Mouse (Mus musculus): ENCODE results near the gene Zfp746. TPM values are rescaled to one million over a fixed set of nuclear protein-coding genes. Genes with fewer than 3 reads are reported as not detected.

Zfp746 gene
- polyA plus RNA-seq, 1 experiment from 2014 or later, result 7.7 TPM

DNA sequence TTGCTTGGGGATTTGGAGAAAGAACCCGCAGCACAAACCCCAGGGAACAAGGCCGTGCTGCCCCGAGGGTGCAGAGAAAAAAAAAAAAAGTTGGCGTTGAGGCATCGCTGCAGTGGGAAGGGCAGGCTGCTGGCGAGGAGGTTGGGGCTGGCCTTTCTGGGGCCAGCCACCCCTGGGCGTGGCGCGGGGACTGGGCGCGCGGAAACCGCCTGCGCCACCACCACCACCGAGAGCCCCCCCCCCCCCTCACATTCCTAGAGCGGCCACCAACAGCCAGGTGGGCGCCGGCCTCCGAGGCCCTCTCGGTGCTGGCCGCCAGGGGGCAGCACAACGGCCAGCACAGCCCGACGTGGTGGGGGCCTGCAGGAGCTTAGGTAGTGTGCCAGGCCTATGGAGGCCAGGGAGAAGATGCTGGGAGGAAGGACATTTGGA, 70.3 kb downstream of the Zfp746 start:
- H3K36me3 ChIP-seq (ENCODE audit: control insufficient read depth, insufficient read depth), result no peaks in the 10 kb centered on the region
- no peak overlapping the region for H3K27ac ChIP-seq (ENCODE audit: low read depth, low read length)
- H3K4me3 ChIP-seq (ENCODE audit: low read depth, low read length), result peak overlapping the region; percentile 35
- no peaks in the 10 kb centered on the region for H3K4me1 ChIP-seq (replicated peaks; ENCODE audit: control insufficient read depth, insufficient read depth, low read length)
- H3K9ac ChIP-seq (ENCODE audit: low read depth, low read length), result 0 out of 2 replicates have a peak overlapping the region, but pooled peaks have one; percentile 35
- WGBS, result under 1% methylated on average over 20 of the region's 24 CpGs
- TF ChIP-seq CTCF (IDR thresholded peaks at IDR 0.05; ENCODE audit: low read depth), result peak; percentile 86
- no peaks in the 10 kb centered on the region for H3K9me3 ChIP-seq (ENCODE audit: control insufficient read depth)
- peak; percentile 78 for ATAC-seq
- H3K27me3 ChIP-seq (replicated peaks; ENCODE audit: control insufficient read depth, insufficient read depth, low read length), result no peaks in the 10 kb centered on the region
- peak overlapping the region; percentile 69 for H3K4me2 ChIP-seq (replicated peaks; ENCODE audit: low read depth)

Small RNAs within 50 kb of the gene (microRNA-seq; reads per million reads assigned to microRNA genes)
- gene Gm24563, result not detected

Other genes with a start within 250 kb of the Zfp746 start
- gene Zfp282, start 209.4 kb downstream of the Zfp746 start, polyA plus RNA-seq (2015; fragmentation: Nextera tagmentation; extraction: Ambion mirVana), result 5.3 TPM in 2 replicates
- gene Zfp212, start 166.1 kb downstream of the Zfp746 start, polyA plus RNA-seq (2015; fragmentation: Nextera tagmentation; extraction: Ambion mirVana), result 7.5 and 8.8 TPM in 2 replicates
- 6.7 and 7.0 TPM in 2 replicates for gene Zfp956, start 133.2 kb downstream of the Zfp746 start, polyA plus RNA-seq (2015; fragmentation: Nextera tagmentation; extraction: Ambion mirVana)
- gene Zfp777, start 37.7 kb downstream of the Zfp746 start, polyA plus RNA-seq (2015; fragmentation: Nextera tagmentation; extraction: Ambion mirVana), result 3.1 and 3.8 TPM in 2 replicates

All from intestine, postnatal 0 days (tissue).